Mouse (Mus musculus): ENCODE measurements at regions not wholly inside any gene's neighbourhood (a gene's known extent, or its start where the extent isn't known, plus 50 kb on each side); places are given as distances from the start of the nearest gene placed in this dataset.
"Not testable (repeated sequence)": the region's sequence is repeated elsewhere in the genome, so short reads cannot be mapped to it uniquely, and the experiment has no call there.

- no peak for DNase-seq (ENCODE audit: low spot score in 2 of 2)
These were observed 547.7 kb upstream of the Zfp960 start for GRCm38 (mm10) chr17:16516173-16516572.

DNA sequence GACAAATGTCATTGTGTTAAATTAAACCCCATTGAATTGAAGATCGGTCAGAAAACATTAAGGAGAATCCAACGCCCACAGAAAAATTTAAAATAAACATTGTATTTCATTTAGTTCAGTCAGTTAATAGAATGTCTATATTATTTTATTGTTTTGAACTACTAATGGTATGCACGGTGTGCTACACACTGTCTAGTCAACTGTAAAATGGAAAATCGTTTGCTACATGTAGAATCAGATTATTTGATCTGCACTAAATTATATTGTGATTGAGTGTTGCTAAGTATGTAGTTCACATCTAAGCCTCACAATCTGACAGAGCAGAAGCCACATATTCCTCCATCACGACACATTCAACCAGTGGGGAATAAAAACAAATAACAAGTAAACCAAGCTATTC, 570.0 kb upstream of the Zfp960 start:
- no peak for DNase-seq (ENCODE audit: low spot score in 2 of 2)

DNA sequence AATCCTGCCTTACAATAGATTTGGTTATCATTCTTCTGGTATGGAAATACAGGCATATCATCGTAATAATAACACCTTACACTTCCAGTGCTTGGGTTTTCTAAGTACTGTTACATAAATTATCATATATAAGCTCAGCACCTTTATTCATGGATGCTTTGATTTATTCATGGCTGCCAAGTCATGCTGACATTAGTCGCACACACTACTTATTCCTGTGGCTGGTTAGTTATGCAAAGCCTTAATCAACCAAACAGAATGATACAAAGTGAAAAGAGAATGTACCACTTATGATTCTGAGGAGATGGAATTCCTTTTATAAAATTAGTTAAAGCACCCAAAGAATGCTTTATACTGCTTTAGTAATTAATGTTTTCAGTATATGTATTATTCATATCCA, 570.4 kb upstream of the Zfp960 start:
- no peak for DNase-seq (ENCODE audit: low spot score in 2 of 2)

DNA sequence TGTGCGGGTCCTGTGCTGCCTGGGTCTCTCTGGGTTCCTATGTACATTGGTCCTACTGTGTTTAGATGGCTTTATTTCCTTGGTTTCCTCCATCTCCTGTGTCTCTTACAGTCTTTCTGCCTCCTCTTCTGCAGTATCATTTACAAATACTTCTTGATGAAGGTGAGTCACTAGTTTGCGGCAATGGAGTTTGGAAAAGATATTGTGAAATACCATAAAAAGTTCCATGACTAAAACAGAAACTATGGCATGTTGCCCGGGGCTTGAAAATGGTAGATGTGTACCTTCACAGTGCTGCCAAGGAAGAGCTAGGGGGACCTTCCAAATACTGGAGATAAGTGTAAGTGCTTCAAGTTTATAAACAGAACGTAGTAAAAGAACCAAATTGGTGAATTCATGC, 571.4 kb upstream of the Zfp960 start:
- no peak for DNase-seq (ENCODE audit: low spot score in 2 of 2)

- DNase-seq (ENCODE audit: low spot score in 2 of 2): no peak
These were observed 577.6 kb upstream of the Zfp960 start for GRCm38 (mm10) chr17:16486355-16486754.

DNA sequence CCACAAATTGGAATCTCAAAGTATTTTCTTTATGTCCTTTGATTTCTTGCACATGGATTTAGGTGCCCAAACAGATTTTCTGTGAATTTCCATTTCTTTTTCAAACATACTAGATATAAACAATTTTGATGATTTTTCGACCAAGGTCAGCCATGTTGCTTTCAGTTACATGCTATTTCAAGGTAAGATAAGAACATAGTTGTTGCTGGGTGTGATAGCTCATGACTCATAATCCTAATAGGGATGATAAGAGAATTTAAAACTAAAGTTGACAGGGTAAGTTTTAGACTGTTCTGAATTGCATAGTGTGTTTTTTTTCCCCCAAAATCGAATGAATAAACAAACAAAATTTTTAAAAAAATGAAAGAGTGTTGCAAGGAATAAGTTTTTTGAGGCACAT, 579.9 kb upstream of the Zfp960 start:
- no peak for DNase-seq (ENCODE audit: low spot score in 2 of 2)

DNA sequence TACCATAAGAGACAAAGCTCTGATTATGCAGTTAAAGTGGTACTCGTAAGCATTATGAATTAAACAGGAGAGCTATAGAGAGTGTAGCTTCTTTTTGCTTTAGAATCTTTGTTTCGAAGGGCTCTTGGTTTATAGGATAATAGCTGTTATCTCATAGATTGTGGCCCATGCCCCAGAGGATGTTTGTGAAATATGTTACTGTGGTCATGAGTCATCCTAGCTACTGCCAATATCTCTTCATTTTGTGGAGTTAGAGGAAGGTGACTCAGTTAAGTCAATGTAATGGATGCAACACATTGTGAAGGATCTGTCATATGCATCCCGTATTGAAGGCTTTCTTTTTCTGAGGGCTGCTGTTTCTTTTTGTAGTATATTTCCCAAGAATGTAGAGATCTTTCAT, 582.2 kb upstream of the Zfp960 start:
- DNase-seq (ENCODE audit: low spot score in 2 of 2): no peak

DNA sequence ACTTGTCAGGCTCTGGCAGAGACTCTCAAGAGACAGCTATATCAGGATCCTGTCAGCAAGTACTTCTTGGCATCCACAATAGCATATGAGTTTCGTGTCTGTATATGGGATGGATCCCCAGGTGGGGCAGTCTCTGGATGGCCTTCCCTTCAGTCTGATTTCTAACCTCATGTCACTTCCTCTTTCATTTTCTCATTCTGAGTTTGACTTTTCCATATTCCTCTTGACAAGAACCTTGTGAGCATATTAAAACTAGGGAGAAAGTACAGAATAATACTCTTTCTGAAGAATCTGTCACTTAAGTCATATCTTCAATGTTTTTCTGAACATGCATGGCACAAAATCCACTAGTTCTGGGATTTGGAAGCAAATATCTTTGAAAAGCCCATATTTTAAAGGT, 583.3 kb upstream of the Zfp960 start:
- no peak for DNase-seq (ENCODE audit: low spot score in 2 of 2)

GRCm38 (mm10) chr17:16461208-16461607, 602.7 kb upstream of the Zfp960 start:
- no peak for DNase-seq (ENCODE audit: low spot score in 2 of 2)

DNA sequence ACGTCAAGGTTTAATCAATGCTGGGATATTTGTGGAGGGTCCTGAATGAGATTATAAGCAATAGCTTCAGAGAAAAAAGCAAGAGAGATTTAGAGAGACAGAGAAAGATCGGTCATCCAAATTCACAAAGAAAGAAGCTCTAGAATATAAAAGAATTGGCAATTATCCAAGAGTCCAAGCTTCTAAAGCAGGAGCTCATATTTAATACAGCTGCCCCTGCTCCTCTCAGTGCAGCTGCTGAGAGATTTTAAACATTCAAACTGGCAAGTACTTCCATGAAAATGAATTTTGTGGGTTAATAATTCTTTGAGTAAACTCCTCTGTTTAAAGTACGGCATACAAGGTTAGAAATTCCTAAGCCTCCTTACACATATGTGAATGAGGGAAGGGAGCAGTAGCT, 610.8 kb upstream of the Zfp960 start:
- no peak for DNase-seq (ENCODE audit: low spot score in 2 of 2)

GRCm38 (mm10) chr17:16444562-16444961, 613.7 kb upstream of the Rgmb start:
- DNase-seq (ENCODE audit: low spot score in 2 of 2): peak in 1 of 2 experiments; percentile 2

- no peak for DNase-seq (ENCODE audit: low spot score in 2 of 2)
These were observed 564.4 kb upstream of the Rgmb start for GRCm38 (mm10) chr17:16395193-16395612.

DNA sequence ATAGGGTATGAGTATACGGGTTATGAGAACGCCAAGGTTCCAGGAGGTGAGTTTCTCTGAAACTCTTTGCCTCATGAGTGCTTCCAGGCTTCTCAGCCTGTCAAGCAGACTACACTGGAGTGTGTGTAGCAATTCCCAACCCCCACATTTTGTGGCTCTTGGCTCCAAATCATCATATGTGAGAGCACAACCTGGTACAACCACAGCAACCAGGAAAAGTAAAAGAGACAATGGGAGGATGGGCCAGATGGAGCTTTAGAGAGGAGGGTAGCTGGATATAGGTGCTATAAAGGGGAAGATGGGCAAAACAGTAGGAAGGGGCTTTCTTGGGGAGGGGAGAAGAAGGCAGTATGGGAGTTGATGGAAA, 544.0 kb upstream of the Rgmb start:
- DNase-seq (ENCODE audit: low spot score in 2 of 2): not testable (repeated sequence)

GRCm38 (mm10) chr17:16374119-16374854, 543.4 kb upstream of the Rgmb start:
- not testable (repeated sequence) for DNase-seq (ENCODE audit: low spot score in 2 of 2)

- no peak for DNase-seq (ENCODE audit: low spot score in 2 of 2)
These were observed 542.1 kb upstream of the Rgmb start for GRCm38 (mm10) chr17:16372976-16373375.

DNA sequence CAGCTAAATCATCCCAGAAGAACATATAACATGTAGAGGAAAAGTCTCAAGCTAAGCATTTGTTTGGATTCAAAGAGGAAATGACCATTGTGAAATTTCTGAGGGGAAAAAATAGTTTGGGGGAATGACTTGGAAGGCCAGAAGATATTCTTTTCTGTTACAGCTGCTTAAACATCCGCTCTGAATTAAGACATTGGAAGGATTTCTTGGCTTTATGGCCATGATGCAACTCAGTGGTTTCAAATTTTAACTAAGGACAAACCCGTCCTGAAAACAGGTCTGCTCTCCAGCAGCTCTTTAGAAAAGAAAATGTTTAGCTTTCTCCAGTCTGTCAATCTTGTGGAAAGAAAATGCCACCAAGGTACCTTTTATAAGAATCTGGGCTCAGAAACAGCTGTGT, 513.2 kb upstream of the Rgmb start:
- no peak for DNase-seq (ENCODE audit: low spot score in 2 of 2)

GRCm38 (mm10) chr17:16342785-16343184, 511.9 kb upstream of the Rgmb start:
- no peak for DNase-seq (ENCODE audit: low spot score in 2 of 2)

DNA sequence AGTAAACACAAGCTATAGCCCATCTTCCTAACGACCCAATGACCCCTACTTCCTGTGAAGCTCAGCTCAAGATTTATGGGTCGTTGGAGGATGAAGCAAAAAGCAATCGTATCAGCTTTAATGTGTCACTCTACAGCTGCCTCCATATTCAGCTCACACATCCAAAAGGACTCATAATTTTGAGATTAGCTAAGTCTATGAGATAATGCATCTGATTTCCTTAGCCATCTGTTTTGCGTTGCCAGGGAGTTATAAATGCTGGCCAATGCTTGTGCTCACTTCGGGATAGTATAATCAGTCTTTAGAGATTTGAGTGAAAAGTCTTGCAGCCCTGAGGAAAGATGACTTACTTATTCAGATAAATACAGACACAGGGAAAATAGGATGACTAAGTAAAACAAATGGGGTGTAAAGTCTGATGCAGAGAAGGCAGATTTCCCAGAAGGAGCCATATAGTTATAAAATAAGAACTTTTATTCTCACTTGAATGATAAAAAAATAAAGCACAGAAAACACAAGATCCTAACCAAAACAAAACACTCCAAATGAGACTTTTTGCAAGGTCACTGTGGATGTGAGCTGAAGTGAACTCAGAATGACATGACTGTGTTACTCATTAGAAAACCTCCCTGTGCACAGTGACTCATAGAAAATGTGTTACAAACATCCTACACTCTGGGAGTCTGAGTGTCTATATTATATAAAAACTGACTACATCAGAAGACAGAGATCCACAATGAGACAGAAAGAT, 509.1 kb upstream of the Rgmb start:
- peak; percentile 13 to 17 for DNase-seq (ENCODE audit: low spot score in 2 of 2)

DNA sequence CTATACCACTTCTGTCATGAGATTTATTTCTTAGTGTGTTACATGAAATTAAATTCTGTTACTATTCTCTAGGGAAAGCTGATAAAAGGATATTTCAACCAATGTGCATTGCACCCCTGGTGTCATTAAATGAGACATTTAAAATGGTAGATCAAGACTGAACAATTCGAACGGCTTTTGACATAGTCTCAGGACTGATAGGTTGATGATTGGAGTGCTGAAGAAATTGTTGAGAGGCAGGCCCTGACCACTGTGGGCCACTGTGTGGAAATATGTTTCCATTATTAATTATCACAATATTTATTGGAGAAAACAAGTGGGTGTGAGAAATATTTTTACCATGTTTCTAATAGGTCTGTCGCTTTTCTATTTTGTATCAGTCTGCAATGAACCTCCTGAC, 481.1 kb upstream of the Rgmb start:
- no peak for DNase-seq (ENCODE audit: low spot score in 2 of 2)

GRCm38 (mm10) chr17:16311196-16311873, 480.5 kb upstream of the Rgmb start:
- no peak for DNase-seq (ENCODE audit: low spot score in 2 of 2)

- no peak for DNase-seq (ENCODE audit: low spot score in 2 of 2)
These were observed 470.9 kb upstream of the Rgmb start for GRCm38 (mm10) chr17:16301776-16302175.

DNA sequence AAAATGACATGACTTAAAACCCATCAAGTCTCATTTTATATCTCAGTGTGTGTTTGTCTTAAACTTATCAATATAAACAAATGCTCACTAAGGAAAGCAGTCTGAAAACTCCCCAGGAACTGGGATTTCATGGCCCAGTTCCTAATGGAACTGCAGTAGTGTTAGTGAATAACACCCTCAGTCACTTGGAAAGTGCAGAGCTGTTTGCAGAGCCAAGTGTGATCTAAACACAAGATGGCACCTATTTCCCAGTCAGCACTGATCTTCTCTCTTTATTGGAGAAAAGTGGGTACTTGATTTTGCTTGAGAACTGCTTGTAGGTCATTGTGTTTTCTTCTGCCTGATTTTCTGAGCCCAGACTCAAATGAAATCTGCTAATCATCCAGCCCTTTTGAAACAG, 467.7 kb upstream of the Rgmb start:
- DNase-seq (ENCODE audit: low spot score in 2 of 2): no peak

Measured in layer of hippocampus, adult 8-10 months (tissue).